ENCODE assay signal across 21 mouse cellular contexts in the genomic region with DNA sequence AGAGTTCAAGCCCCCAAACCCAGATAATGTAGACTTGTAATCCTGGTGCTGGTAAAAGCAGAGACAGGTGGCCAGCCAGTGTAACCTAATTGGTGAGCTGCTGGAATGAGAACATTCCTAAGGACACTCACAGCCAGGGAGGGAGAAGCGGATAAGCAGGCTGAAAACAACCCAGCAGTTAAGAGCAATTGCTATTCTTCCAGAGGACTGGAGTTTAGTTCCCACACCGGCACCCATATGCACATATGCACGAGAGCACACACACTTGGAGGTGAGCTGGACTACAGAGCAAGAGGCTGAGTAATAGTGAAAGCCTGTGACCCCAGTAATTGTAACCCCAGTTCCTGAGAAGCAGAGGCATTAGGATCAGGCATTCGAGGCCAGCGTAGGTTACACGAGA. TPM values are rescaled to one million over a fixed set of nuclear protein-coding genes. Genes with fewer than 3 reads are reported as not detected.
DNase-seq lines count a peak whose midpoint lies in the region.
"Had no signal": no experiment of that assay in that cellular context is flagged by ENCODE, and none has a peak within 500 bp of the region (broad histone marks: within the 10 kb centered on the region; RNA-seq: fewer than 3 reads in every experiment).

No protein-coding gene starts in this region.

- no peak overlapping the region for H3K27ac ChIP-seq in heart, embryonic 10.5 days

- no peaks in the 10 kb centered on the region for H3K27me3 ChIP-seq in heart, embryonic 10.5 days (ENCODE audit: insufficient read depth, poor library complexity, severe bottlenecking)
- H3K27me3 ChIP-seq: CH12.LX, Patski had no signal

- 94% methylated on average over 6 of the region's 6 CpGs for WGBS in heart, embryonic 10.5 days

- H3K9me3 ChIP-seq in heart, embryonic 10.5 days = no peaks in the 10 kb centered on the region
- H3K9me3 ChIP-seq: G1E had no signal

- no peak overlapping the region for H3K4me3 ChIP-seq in heart, embryonic 10.5 days

- no peaks in the 10 kb centered on the region for H3K4me1 ChIP-seq in heart, embryonic 10.5 days

- peaks cover 81% of the 10 kb centered on the region for H3K36me3 ChIP-seq in heart, embryonic 10.5 days

- DNase-seq in heart, adult 11 months = peak; percentile 59
- DNase-seq in heart, postnatal 25 days (ENCODE audit: low spot score) = no peak
- peak; percentile 70 for DNase-seq in heart, embryonic 10.5 days (ENCODE audit: low spot score)
- no peak for DNase-seq in heart, adult 18-20 months
- DNase-seq in R1 (ENCODE audit: low read depth, low spot score) (peak; percentile 27), MN1 (ENCODE audit: low spot score) (no peak)
- DNase-seq: adrenal gland, adult 2 months; adrenal gland, adult 8-10 months; adrenal gland, postnatal 10 days; adrenal gland, postnatal 14 days; adrenal gland, postnatal 25 days; adrenal gland, postnatal 36 days; B cell, adult 2 months; cerebellum, adult 11 months; cerebellum, adult 11-12 months; cerebellum, adult 18-20 months; cerebellum, adult 2 months; cerebellum, adult 8-10 months had no signal

- intact Hi-C loops in heart, postnatal 25 days (cut with DNase I) = no loop called here

RNA-seq across cellular contexts. Expression of gene Amfr, which starts 11.3 kb away (rescaled TPM):
- total RNA-seq in heart, postnatal 25 days (2021) = 100 to 1,000 TPM; 112 to 121 TPM
- 52.1 and 57.9 TPM in 2 replicates for polyA plus RNA-seq in heart, embryonic 10.5 days (2016; fragmentation: Nextera tagmentation; extraction: Ambion mirVana)
- 100 to 1,000 TPM; 130 to 155 TPM for total RNA-seq in heart, adult 18-20 months (2021)

RNA-seq across cellular contexts. Expression of gene Nudt21, which starts 12.9 kb away (rescaled TPM):
- 10 to 100 TPM; 24.8 to 27.1 TPM for total RNA-seq in heart, postnatal 25 days (2021)
- 96.4 and 110 TPM in 2 replicates for polyA plus RNA-seq in heart, embryonic 10.5 days (2016; fragmentation: Nextera tagmentation; extraction: Ambion mirVana)
- 10 to 100 TPM; 23.6 to 24.7 TPM for total RNA-seq in heart, adult 18-20 months (2021)

RNA-seq across cellular contexts. Expression of gene Ogfod1, which starts 13.1 kb away (rescaled TPM):
- total RNA-seq in heart, postnatal 25 days (2021) = 10 to 100 TPM; 29.5 to 30.1 TPM
- 13.6 and 14.0 TPM in 2 replicates for polyA plus RNA-seq in heart, embryonic 10.5 days (2016; fragmentation: Nextera tagmentation; extraction: Ambion mirVana)
- total RNA-seq in heart, adult 18-20 months (2021) = 10 to 100 TPM; 31.0 to 35.5 TPM

Comparison
In these comparisons a context has a peak if more than half of its experiments do, and no peak if none do; other contexts are left out.
1. DNase-seq: peak in heart, adult 11 months (single experiment), heart, embryonic 10.5 days (single experiment) and R1 (single experiment); none in heart, postnatal 25 days (single experiment), heart, adult 18-20 months (0 of 2) and MN1 (single experiment).